Mouse (Mus musculus): ENCODE data around the gene Gm21913. TPM values are rescaled to one million over a fixed set of nuclear protein-coding genes. Genes with fewer than 3 reads are reported as not detected.
"Not testable (repeated sequence)": the region's sequence is repeated elsewhere in the genome, so short reads cannot be mapped to it uniquely, and the experiment has no call there.

Gene Gm21913
- not detected in 2 replicates for polyA plus RNA-seq (2014; fragmentation: Nextera tagmentation; extraction: Ambion mirVana)

DNA sequence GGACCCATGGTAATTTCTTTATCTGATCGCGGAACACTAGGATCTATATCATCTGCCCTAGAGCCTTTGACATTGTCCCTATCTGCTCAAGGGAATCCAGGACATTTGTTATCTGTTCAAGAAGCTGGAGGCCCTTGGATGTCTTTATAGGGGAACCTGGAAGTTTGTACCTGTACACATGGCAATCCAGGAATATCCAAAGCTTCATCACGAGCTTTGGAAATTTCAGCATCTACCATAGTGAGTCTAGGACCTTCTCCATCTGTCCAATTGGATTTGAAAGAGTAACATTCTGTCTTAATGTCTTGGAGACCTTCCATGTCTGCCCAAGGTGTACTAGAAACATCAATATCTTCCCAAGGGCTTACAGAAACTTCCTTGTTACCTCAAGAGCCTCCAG is at the start of gene Gm21913:
TSS of gene Gm21913 (plus strand) at position 301 of the 400 bp plus-strand sequence.
- H3K4me3 ChIP-seq (ENCODE audit: low read depth, low read length); H3K9me3 ChIP-seq (ENCODE audit: control insufficient read depth, low read length); H3K9ac ChIP-seq (ENCODE audit: low read length); H3K4me2 ChIP-seq (ENCODE audit: low read depth); H3K27ac ChIP-seq (ENCODE audit: low read depth, low read length); ATAC-seq (ENCODE audit: insufficient read depth, low FRiP score, low TSS enrichment); H3K4me1 ChIP-seq (ENCODE audit: control insufficient read depth, insufficient read depth, low read length); H3K27me3 ChIP-seq (ENCODE audit: control insufficient read depth, insufficient read depth, low read length); DNase-seq (ENCODE audit: low spot score); H3K36me3 ChIP-seq (ENCODE audit: control insufficient read depth, insufficient read depth, low read length): not testable (repeated sequence)
- WGBS: no CpG with 5 or more reads among the region's 3 CpGs

Other genes starting within 250 kb of the Gm21913 start
- gene Gm29110, start 153.4 kb upstream of the Gm21913 start, polyA plus RNA-seq (2014; fragmentation: Nextera tagmentation; extraction: Ambion mirVana): not detected in 2 replicates

All from neural tube, embryonic 11.5 days (tissue).